Mouse (Mus musculus) adrenal gland, postnatal 10 days (tissue): ENCODE data around the gene Atg10. TPM values are rescaled to one million over a fixed set of nuclear protein-coding genes. Genes with fewer than 3 reads are reported as not detected.

Source experiments
- DNase-seq: peaks from one replicate; pipeline ENCODE4 v3.0.0; 2021; ENCODE audit warnings: mixed read lengths
- total RNA-seq, 2 experiments: library from RNA; stranded (reverse); gene quantifications; 2 replicates each; pipeline ENCODE4 v1.2.3; 2021

Gene Atg10
- total RNA-seq, 2 experiments from 2014 or later, result 20.7 to 22.9 TPM

GRCm38 (mm10) chr13:90885856-90886532 is 337.8 kb downstream of the Atg10 start:
- no peak for DNase-seq

Other genes starting within 250 kb of the Atg10 start
- gene Ssbp2, start 236.3 kb upstream of the Atg10 start, total RNA-seq, result 10 to 100 TPM; 34.4 to 41.0 TPM